Mouse (Mus musculus) lung, adult 2 months (tissue): ENCODE data around the gene Apobec3. TPM values are rescaled to one million over a fixed set of nuclear protein-coding genes. Genes with fewer than 3 reads are reported as not detected.

Experiments
- DNase-seq: peaks from one replicate; pipeline ENCODE4 v3.0.0; 2022
- H3K4me1 ChIP-seq: fragments of 200-500 bp; 2 replicates; pipeline ENCODE4 v1.6.1; 2011; ENCODE audit warnings: low read length; ENCODE audit not compliant: control insufficient read depth, insufficient read depth
- H3K4me3 ChIP-seq: fragments of 200-500 bp; replicated peaks from 2 replicates; pipeline ENCODE3; 2011; ENCODE audit warnings: low read depth, mild to moderate bottlenecking, control low read depth, low read length; ENCODE audit errors: extremely low read depth
- CTCF ChIP-seq: fragments of 200-500 bp; IDR thresholded peaks from 2 replicates; pipeline ENCODE4 v1.5.1; 2011; ENCODE audit warnings: mild to moderate bottlenecking, low read length, control low read depth; ENCODE audit not compliant: insufficient read depth
- POLR2A ChIP-seq: fragments of 200-500 bp; IDR thresholded peaks from 2 replicates; pipeline ENCODE4 v1.6.1; 2011; ENCODE audit warnings: low read depth, mild to moderate bottlenecking, control low read depth, low read length, borderline replicate concordance; ENCODE audit errors: extremely low read depth
- WGBS: fragments of 180-500 bp; shearing (Covaris S2); methylation state at CpG from one replicate; pipeline ENCODE4 v1.1.7; 2018; 5-methylcytosine and 5-hydroxymethylcytosine counted together
- polyA plus RNA-seq: library from polyadenylated mRNA; depleted of rRNA; stranded (reverse); fragments of >200 nt; gene quantifications from 2 replicates; pipeline ENCODE4 v1.2.3, GENCODE M21; 2012; rRNA removed

Apobec3 gene
- polyA plus RNA-seq: 29.7 and 36.7 TPM in 2 replicates

- peak; percentile 87 for TF ChIP-seq CTCF
- peak; percentile 45; the same call in 1 of the 2 replicates for TF ChIP-seq POLR2A
- peaks cover 26% of the 10 kb centered on the region for H3K4me1 ChIP-seq
- WGBS: 1% methylated on average over 20 of the region's 20 CpGs
- peak; percentile 79 for DNase-seq
- peak within 1 kb of the TSS; percentile 91 for H3K4me3 ChIP-seq
These were observed at the start of gene Apobec3 for GRCm38 (mm10) chr15:79891436-79892212. TSS of gene Apobec3 (plus strand) at chr15:79891659.

DNA sequence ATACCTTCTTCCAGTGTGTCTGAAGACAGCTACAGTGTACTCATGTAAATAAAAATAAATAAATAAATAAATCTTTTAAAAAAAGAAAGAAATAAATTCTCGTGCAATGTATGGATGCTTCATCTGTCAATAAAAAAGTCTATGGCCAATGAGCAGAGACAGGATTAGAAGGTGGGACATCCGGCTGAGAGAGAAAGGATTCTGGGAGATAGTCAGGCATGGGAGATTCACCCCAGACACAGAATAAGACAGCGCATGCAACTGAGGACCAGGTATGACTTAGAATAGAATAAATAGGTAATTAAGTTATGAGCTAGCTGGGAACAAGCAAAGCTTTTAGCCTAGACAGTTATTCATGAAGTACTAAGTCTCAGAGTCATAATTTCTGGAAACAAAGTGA is 48.5 kb upstream of the Apobec3 start:
- H3K4me1 ChIP-seq: no peaks in the 10 kb centered on the region
- WGBS: 89% methylated on average over 3 of the region's 3 CpGs
- DNase-seq: no peak

DNA sequence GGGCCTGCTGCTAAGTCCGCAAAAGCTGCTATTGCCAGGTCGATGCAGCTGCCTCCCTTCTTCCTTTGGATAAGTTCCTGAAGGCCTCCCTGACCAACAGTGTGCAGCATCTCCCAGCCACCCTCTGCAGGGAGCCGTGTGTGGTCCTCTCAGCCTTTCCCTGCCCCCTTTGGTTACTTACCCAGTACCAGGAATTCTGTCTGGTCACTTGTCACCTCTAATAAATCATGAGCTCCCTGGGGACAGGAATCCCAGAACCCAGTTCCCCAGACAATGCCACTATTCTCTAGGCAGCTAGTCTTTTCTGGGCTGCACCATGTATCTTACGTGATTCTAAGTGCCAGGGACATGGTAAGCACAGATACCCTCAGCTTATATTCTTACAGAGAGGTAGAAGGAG is 45.5 kb upstream of the Apobec3 start:
- TF ChIP-seq CTCF (no peak), POLR2A (no peak)

More for the DNA sequence above, 48.5 kb upstream of the Apobec3 start:
- H3K4me3 ChIP-seq: no peak overlapping the region
- TF ChIP-seq POLR2A (no peak), CTCF (no peak)

DNA sequence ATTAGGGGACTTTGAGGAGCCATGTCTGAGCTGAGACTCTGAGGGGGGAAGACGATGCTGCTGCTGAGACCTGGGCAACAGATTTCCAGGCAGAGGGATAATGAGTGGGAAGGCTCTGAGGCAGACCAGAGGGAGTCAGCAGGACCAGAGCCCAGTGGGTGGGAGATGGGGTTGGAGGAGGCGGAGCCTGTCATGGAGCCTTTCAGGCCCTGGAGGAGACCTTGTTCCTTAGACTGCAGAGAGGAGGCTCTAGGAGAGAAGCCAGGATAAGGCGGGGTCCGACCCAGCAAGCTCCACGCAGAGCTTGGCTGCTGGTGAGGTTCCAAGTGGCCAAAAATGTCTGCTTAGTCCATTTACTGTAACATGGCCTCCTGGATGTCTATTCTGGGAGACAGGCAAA is 44.4 kb upstream of the Apobec3 start:
- TF ChIP-seq POLR2A (no peak), CTCF (no peak)
- H3K4me1 ChIP-seq: no peaks in the 10 kb centered on the region
- no peak for DNase-seq
- WGBS: 28% methylated on average over 5 of the region's 5 CpGs
- H3K4me3 ChIP-seq: no peak overlapping the region

More for the DNA sequence above, 45.5 kb upstream of the Apobec3 start:
- WGBS: 64% methylated on average over 4 of the region's 4 CpGs
- no peaks in the 10 kb centered on the region for H3K4me1 ChIP-seq
- no peak overlapping the region for H3K4me3 ChIP-seq
- DNase-seq: no peak

- no peak overlapping the region for H3K4me3 ChIP-seq
- TF ChIP-seq POLR2A (no peak), CTCF (no peak)
- DNase-seq: no peak
- no peaks in the 10 kb centered on the region for H3K4me1 ChIP-seq
- WGBS: 89% methylated on average over 2 of the region's 2 CpGs
These were observed 41.3 kb upstream of the Apobec3 start for GRCm38 (mm10) chr15:79850143-79850542.

DNA sequence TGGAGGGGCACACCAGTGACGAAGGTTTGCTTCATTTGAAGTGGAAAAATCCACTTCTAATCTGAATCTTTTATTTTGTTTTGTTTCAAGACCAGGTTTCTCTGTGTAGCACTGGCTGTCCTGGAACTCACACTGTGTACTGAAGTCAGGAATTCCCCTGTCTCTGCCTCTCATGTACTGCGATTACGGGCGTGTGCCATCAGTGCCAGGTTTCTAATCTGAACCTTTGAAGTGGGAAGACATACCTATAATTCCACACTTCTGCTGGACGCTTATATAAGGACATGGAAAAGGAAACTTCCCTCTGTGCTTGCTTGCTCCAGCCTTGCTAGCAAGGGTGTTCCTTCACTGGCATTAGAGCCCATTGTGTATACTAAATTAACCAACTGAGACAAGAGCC is 32.5 kb upstream of the Apobec3 start:
- WGBS: 71% methylated on average over 5 of the region's 5 CpGs
- no peak for DNase-seq
- TF ChIP-seq POLR2A: no peak
- no peak for TF ChIP-seq CTCF
- Histone ChIP-seq H3K4me3 (no peak overlapping the region), H3K4me1 (no peaks in the 10 kb centered on the region)

GRCm38 (mm10) chr15:79859821-79860220 is 31.6 kb upstream of the Apobec3 start:
- WGBS: 82% methylated on average over 9 of the region's 9 CpGs
- H3K4me3 ChIP-seq: no peak overlapping the region
- no peak for TF ChIP-seq POLR2A
- no peak for TF ChIP-seq CTCF
- DNase-seq: no peak
- H3K4me1 ChIP-seq: no peaks in the 10 kb centered on the region

- H3K4me3 ChIP-seq: no peak overlapping the region
- 75% methylated on average over 3 of the region's 3 CpGs for WGBS
- TF ChIP-seq POLR2A (no peak), CTCF (no peak)
These were observed 24.0 kb upstream of the Apobec3 start for GRCm38 (mm10) chr15:79867260-79868002.

DNA sequence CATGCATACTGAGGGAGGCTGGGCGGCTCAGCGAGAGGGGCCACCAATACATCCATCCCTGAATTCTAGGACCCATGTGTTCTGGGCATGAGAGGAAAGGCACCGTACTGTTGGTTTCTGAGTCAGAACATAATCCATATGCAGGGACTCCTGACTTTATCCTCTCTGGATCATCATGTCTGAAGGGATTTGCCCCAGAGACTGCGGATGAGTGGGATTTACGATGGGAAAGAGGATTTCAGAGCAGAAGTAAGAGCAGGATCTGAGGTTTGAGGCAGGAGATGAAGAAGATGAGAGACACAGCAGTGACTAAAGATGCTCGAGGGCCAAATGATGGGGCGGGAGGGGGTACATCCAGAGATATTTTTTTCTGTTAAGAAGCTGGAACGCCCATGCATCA is 17.9 kb upstream of the Apobec3 start:
- WGBS: 88% methylated on average over 8 of the region's 8 CpGs
- TF ChIP-seq POLR2A (no peak), CTCF (no peak)
- H3K4me1 ChIP-seq: no peaks in the 10 kb centered on the region
- DNase-seq: no peak
- H3K4me3 ChIP-seq: no peak overlapping the region

More at GRCm38 (mm10) chr15:79867260-79868002, 24.0 kb upstream of the Apobec3 start:
- H3K4me1 ChIP-seq: no peaks in the 10 kb centered on the region
- DNase-seq: no peak

DNA sequence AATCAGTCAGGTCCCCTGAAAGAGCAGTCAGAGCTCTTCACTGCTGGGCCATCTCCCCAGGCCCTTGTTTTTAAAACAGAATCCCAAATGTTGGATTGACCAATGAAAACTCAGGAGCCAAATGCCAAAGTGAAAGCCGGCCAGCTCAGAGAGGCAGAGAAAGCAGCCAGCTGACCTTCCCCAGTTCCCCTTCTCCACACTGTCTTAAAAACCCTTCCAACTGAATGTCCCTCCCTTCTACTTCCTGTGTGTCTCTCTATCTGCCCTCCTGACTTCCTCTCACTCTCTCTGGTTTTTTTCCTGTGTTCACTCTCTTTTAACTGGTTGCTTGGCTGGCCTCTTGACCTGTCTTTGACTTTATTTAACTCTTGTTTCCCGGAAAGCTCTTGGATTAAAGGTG is 17.5 kb upstream of the Apobec3 start:
- DNase-seq: no peak
- TF ChIP-seq CTCF (no peak), POLR2A (no peak)
- Histone ChIP-seq H3K4me1 (no peaks in the 10 kb centered on the region), H3K4me3 (no peak overlapping the region)
- 26% methylated on average over 2 of the region's 2 CpGs for WGBS
